Mouse (Mus musculus) adrenal gland, adult 2 months (tissue): Measurements from ENCODE around the gene Slc32a1. TPM values are rescaled to one million over a fixed set of nuclear protein-coding genes. Genes with fewer than 3 reads are reported as not detected.

Source experiments
- DNase-seq: peaks from one replicate; pipeline ENCODE4 v3.0.0; 2021
- microRNA-seq, 2 experiments: library from miRNA; unstranded; fragments of <30 nt; microRNA quantifications; one replicate each; pipeline ENCODE4 v1.2.0; 2021
- polyA plus RNA-seq: library from polyadenylated mRNA; depleted of rRNA; stranded (reverse); fragments of >200 nt; gene quantifications from 2 replicates; pipeline ENCODE4 v1.2.3, GENCODE M21; 2012; rRNA removed
- total RNA-seq, 2 experiments: library from RNA; stranded (reverse); gene quantifications; 2 replicates each; pipeline ENCODE4 v1.2.3; 2021

Slc32a1 gene
- total and polyA plus RNA-seq, 3 experiments, result not detected

DNA sequence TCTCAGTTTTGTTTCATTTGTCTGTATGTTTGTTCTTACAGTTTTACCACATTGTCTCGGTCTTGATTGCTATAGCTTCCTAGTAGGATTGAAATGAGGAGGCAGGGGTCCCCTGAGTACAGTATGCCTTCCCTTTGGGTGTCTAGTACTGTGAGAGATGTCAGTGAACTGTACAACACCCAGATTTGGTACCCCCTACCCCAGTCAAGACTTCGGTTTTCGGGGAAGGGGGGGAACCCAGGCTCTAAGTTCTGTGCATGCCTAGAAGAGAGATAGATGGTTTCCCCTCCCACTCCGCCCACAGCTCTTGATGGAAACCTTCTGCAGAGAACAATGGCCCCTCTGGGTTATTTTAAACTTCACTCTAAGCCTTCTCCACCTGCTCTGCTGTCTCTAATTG lies 54.5 kb downstream of the Slc32a1 start, which contains the start of gene Ppp1r16b:
TSS of gene Ppp1r16b (plus strand) at position 301 of the 400 bp plus-strand sequence.
- no peak for DNase-seq

Small RNA genes within 50 kb of the gene (microRNA-seq; reads per million reads assigned to microRNA genes)
- 4.1 to 6.8 reads per million in 2 experiments for gene Mir3474

Other genes starting within 250 kb of the Slc32a1 start
- gene Snhg11, start 235.1 kb upstream of the Slc32a1 start, total RNA-seq, result 1 to 10 TPM; 8.8 to 9.8 TPM
- gene Snhg11, start 235.1 kb upstream of the Slc32a1 start, polyA plus RNA-seq, result 8.7 and 11.2 TPM in 2 replicates
- 10 to 100 TPM; 68.4 to 70.7 TPM for gene Ralgapb, start 200.9 kb upstream of the Slc32a1 start, total RNA-seq
- gene Ralgapb, start 200.9 kb upstream of the Slc32a1 start, polyA plus RNA-seq, result 19.5 and 21.4 TPM in 2 replicates
- gene Adig, start 108.2 kb upstream of the Slc32a1 start, total RNA-seq, result 100 to 1,000 TPM in 1 of 2 experiments, 10 to 100 TPM in 1; 87.9 to 143 TPM
- gene Adig, start 108.2 kb upstream of the Slc32a1 start, polyA plus RNA-seq, result 74.3 and 95.0 TPM in 2 replicates
- not detected for gene Arhgap40, start 98.0 kb upstream of the Slc32a1 start, total RNA-seq
- gene Arhgap40, start 98.0 kb upstream of the Slc32a1 start, polyA plus RNA-seq, result not detected in 2 replicates
- 10 to 100 TPM in 1 of 2 experiments, 1 to 10 TPM in 1; 9.1 to 10.1 TPM for gene Actr5, start 14.1 kb downstream of the Slc32a1 start, total RNA-seq
- 7.1 and 9.0 TPM in 2 replicates for gene Actr5, start 14.1 kb downstream of the Slc32a1 start, polyA plus RNA-seq
- gene Ppp1r16b, start 54.6 kb downstream of the Slc32a1 start, total RNA-seq, result 10 to 100 TPM in 1 of 2 experiments, 1 to 10 TPM in 1; 9.3 to 13.3 TPM
- gene Ppp1r16b, start 54.6 kb downstream of the Slc32a1 start, polyA plus RNA-seq, result 3.3 and 4.1 TPM in 2 replicates
- under 1 TPM; 0.49 to 0.69 TPM for gene Fam83d, start 157.3 kb downstream of the Slc32a1 start, total RNA-seq
- gene Fam83d, start 157.3 kb downstream of the Slc32a1 start, polyA plus RNA-seq, result 2.8 and 3.2 TPM in 2 replicates
- 10 to 100 TPM in 1 of 2 experiments, 1 to 10 TPM in 1; 7.0 to 13.2 TPM for gene Dhx35, start 184.0 kb downstream of the Slc32a1 start, total RNA-seq
- gene Dhx35, start 184.0 kb downstream of the Slc32a1 start, polyA plus RNA-seq, result 14.9 and 16.6 TPM in 2 replicates